Mouse (Mus musculus) CH12.LX (cell line): ENCODE measurements around the gene Zfp687. TPM values are rescaled to one million over a fixed set of nuclear protein-coding genes. Genes with fewer than 3 reads are reported as not detected.

Experiments
- DNase-seq: peaks from one replicate; pipeline ENCODE4 v3.0.0-alpha.2; 2013; ENCODE audit errors: extremely low read depth
- H3K27ac ChIP-seq: 2 replicates; pipeline ENCODE4 v1.5.1; 2012; ENCODE audit warnings: low read depth, mild to moderate bottlenecking, control low read depth, moderate library complexity; ENCODE audit not compliant: insufficient read depth
- H3K27me3 ChIP-seq: replicated peaks from 2 replicates; pipeline ENCODE3; 2012; ENCODE audit warnings: inconsistent platforms
- H3K36me3 ChIP-seq, 2 experiments: replicated peaks in 1 of 2; 2 replicates each; pipeline versions ENCODE3 to v1.6.1; 2012; ENCODE audit warnings: inconsistent platforms in 1 of 2, low read length in 1 of 2, mild to moderate bottlenecking in 1 of 2, mixed read lengths in 1 of 2, moderate library complexity in 1 of 2; ENCODE audit not compliant: control insufficient read depth in 1 of 2, insufficient read depth in 1 of 2
- H3K4me1 ChIP-seq, 2 experiments: 2 replicates each; pipeline ENCODE4 v1.6.1; 2012; ENCODE audit warnings: inconsistent platforms in 1 of 2, moderate library complexity in 1 of 2; ENCODE audit not compliant: insufficient read depth in 2 of 2, control insufficient read depth in 1 of 2
- H3K4me2 ChIP-seq: 2 replicates; pipeline ENCODE4 v1.6.1; 2012; ENCODE audit warnings: low read depth, mild to moderate bottlenecking, control low read depth; ENCODE audit not compliant: poor library complexity, insufficient read depth, severe bottlenecking
- H3K4me3 ChIP-seq, 3 experiments: fragments of 150-350 bp in 1 of 3; sonication (generic) in 1 of 3; replicated peaks in 1 of 3; 2 replicates each; pipeline versions ENCODE3 to v1.5.1; 2011 to 2012; ENCODE audit warnings: low read depth in 2 of 3, low read length in 2 of 3, mild to moderate bottlenecking in 2 of 3, moderate library complexity in 2 of 3, control low read depth in 1 of 3, improper control_type of control experiment in 1 of 3, inconsistent platforms in 1 of 3, mixed read lengths in 1 of 3; ENCODE audit not compliant: poor library complexity in 1 of 3
- H3K79me2 ChIP-seq: replicated peaks from 2 replicates; pipeline ENCODE4 v1.6.1; 2012; ENCODE audit warnings: mild to moderate bottlenecking, moderate library complexity; ENCODE audit not compliant: control insufficient read depth, poor library complexity, insufficient read depth, severe bottlenecking; ENCODE audit errors: extremely low read depth
- H3K9ac ChIP-seq: 2 replicates; pipeline ENCODE4 v1.6.1; 2012; ENCODE audit warnings: low read depth, mild to moderate bottlenecking, control low read depth, moderate library complexity; ENCODE audit not compliant: insufficient read depth
- H3K9me3 ChIP-seq: replicated peaks from 2 replicates; pipeline ENCODE3; 2012; ENCODE audit warnings: low read length, inconsistent platforms, mixed read lengths
- BHLHE40 ChIP-seq: IDR thresholded peaks from 2 replicates; pipeline ENCODE4 v1.6.1; 2011; ENCODE audit warnings: mild to moderate bottlenecking, low read depth, low read length, improper control_type of control experiment
- CHD1 ChIP-seq: IDR thresholded peaks from 2 replicates; pipeline ENCODE4 v1.6.1; 2012; ENCODE audit warnings: low read depth, low read length, improper control_type of control experiment, inconsistent platforms
- ELF1 ChIP-seq: IDR thresholded peaks from 2 replicates; pipeline ENCODE4 v1.6.1; 2014; ENCODE audit warnings: low read depth, mild to moderate bottlenecking, inconsistent platforms, low read length, improper control_type of control experiment
- EP300 ChIP-seq: IDR thresholded peaks from 2 replicates; pipeline ENCODE4 v1.6.1; 2011; ENCODE audit warnings: low read length, improper control_type of control experiment
- ETS1 ChIP-seq: conservative IDR thresholded peaks from 2 replicates; pipeline ENCODE4 v1.6.1; 2012; ENCODE audit warnings: low read depth, mild to moderate bottlenecking, inconsistent platforms, low read length, improper control_type of control experiment, moderate library complexity
- HCFC1 ChIP-seq: IDR thresholded peaks from 2 replicates; pipeline ENCODE4 v1.6.1; 2012; ENCODE audit warnings: low read depth, mild to moderate bottlenecking, inconsistent platforms, low read length, improper control_type of control experiment
- IRF4 ChIP-seq: IDR thresholded peaks from 2 replicates; pipeline ENCODE4 v1.6.1; 2014; ENCODE audit warnings: low read depth, mild to moderate bottlenecking, inconsistent platforms, low read length, improper control_type of control experiment
- MAFK ChIP-seq: IDR thresholded peaks from 2 replicates; pipeline ENCODE4 v1.6.1; 2011; ENCODE audit warnings: low read length, improper control_type of control experiment; ENCODE audit not compliant: insufficient replicate concordance
- MAX ChIP-seq: IDR thresholded peaks from 2 replicates; pipeline ENCODE4 v1.6.1; 2011; ENCODE audit warnings: low read length, improper control_type of control experiment
- MAZ ChIP-seq: IDR thresholded peaks from 2 replicates; pipeline ENCODE4 v1.6.1; 2012; ENCODE audit warnings: low read depth, mild to moderate bottlenecking, inconsistent platforms, low read length, improper control_type of control experiment, moderate library complexity
- MYC ChIP-seq: IDR thresholded peaks from 2 replicates; pipeline ENCODE4 v1.6.1; 2011; ENCODE audit warnings: low read depth, mild to moderate bottlenecking, improper control_type of control experiment, low read length
- NELFE ChIP-seq: IDR thresholded peaks from 2 replicates; pipeline ENCODE4 v1.6.1; 2011; ENCODE audit warnings: low read depth, low read length, improper control_type of control experiment
- NRF1 ChIP-seq: IDR thresholded peaks from 2 replicates; pipeline ENCODE4 v1.6.1; 2014; ENCODE audit warnings: low read depth, mild to moderate bottlenecking, inconsistent platforms, low read length, improper control_type of control experiment, moderate library complexity
- POLR2AphosphoS2 ChIP-seq: IDR thresholded peaks from 2 replicates; pipeline ENCODE4 v1.6.1; 2011; ENCODE audit warnings: low read depth, low read length, improper control_type of control experiment
- RAD21 ChIP-seq: IDR thresholded peaks from 2 replicates; pipeline ENCODE4 v1.6.1; 2011; ENCODE audit warnings: low read depth, mild to moderate bottlenecking, low read length, improper control_type of control experiment, moderate library complexity
- RCOR1 ChIP-seq: conservative IDR thresholded peaks from 2 replicates; pipeline ENCODE4 v1.6.1; 2012; ENCODE audit warnings: low read depth, mild to moderate bottlenecking, inconsistent platforms, low read length, improper control_type of control experiment
- SMC3 ChIP-seq: IDR thresholded peaks from 2 replicates; pipeline ENCODE4 v1.6.1; 2011; ENCODE audit warnings: low read depth, low read length, improper control_type of control experiment
- TBP ChIP-seq: conservative IDR thresholded peaks from 2 replicates; pipeline ENCODE4 v1.6.1; 2011; ENCODE audit warnings: low read depth, low read length, improper control_type of control experiment
- TCF12 ChIP-seq: IDR thresholded peaks from 2 replicates; pipeline ENCODE4 v1.6.1; 2014; ENCODE audit warnings: low read depth, mild to moderate bottlenecking, inconsistent platforms, low read length, improper control_type of control experiment
- UBTF ChIP-seq: IDR thresholded peaks from 2 replicates; pipeline ENCODE4 v1.6.1; 2012; ENCODE audit warnings: low read depth, mild to moderate bottlenecking, inconsistent platforms, low read length, improper control_type of control experiment, moderate library complexity
- USF1 ChIP-seq: IDR thresholded peaks from 2 replicates; pipeline ENCODE4 v1.6.1; 2014; ENCODE audit warnings: low read depth, mild to moderate bottlenecking, inconsistent platforms, low read length, improper control_type of control experiment
- USF2 ChIP-seq: conservative IDR thresholded peaks from 2 replicates; pipeline ENCODE4 v1.6.1; 2011; ENCODE audit warnings: low read depth, low read length, improper control_type of control experiment
- ZC3H11A ChIP-seq: IDR thresholded peaks from 2 replicates; pipeline ENCODE4 v1.6.1; 2012; ENCODE audit warnings: low read depth, mild to moderate bottlenecking, inconsistent platforms, low read length, improper control_type of control experiment
- ZKSCAN1 ChIP-seq: IDR thresholded peaks from 2 replicates; pipeline ENCODE4 v1.6.1; 2012; ENCODE audit warnings: low read depth, inconsistent platforms, low read length, improper control_type of control experiment, borderline replicate concordance
- ZMIZ1 ChIP-seq: IDR thresholded peaks from 2 replicates; pipeline ENCODE4 v1.6.1; 2012; ENCODE audit warnings: low read depth, mild to moderate bottlenecking, inconsistent platforms, low read length, improper control_type of control experiment
- ZNF384 ChIP-seq: IDR thresholded peaks from 2 replicates; pipeline ENCODE4 v1.6.1; 2012; ENCODE audit warnings: low read depth, low read length, improper control_type of control experiment, inconsistent platforms
- dilution Hi-C: fragments of 300-500 bp; cut with MboI; formaldehyde crosslinking; loops from 2 replicates; pipeline ENCODE4 v1.14.3; 2020; ENCODE audit warnings: low sequenced_read_pairs; ENCODE audit not compliant: extremely low pct_unique_long_range_greater_than_20kb, extremely low pct_ligation_motif_present
- in situ Hi-C: fragments of 300-500 bp; cut with MboI; formaldehyde crosslinking; loops from 3 replicates; pipeline ENCODE4 v1.14.3; 2019; ENCODE audit warnings: low sequenced_read_pairs, low pct_ligation_motif_present, low pct_unique_long_range_greater_than_20kb, mixed read lengths
- polyA plus RNA-seq: library from polyadenylated mRNA; unstranded; fragments of >175 nt; gene quantifications from 2 replicates; pipeline ENCODE4 v1.2.1, GENCODE M21; 2012; ENCODE audit warnings: low read depth; ENCODE audit not compliant: insufficient read length
- total RNA-seq, 2 experiments: library from RNA; depleted of rRNA; stranded (reverse); fragments of 300-350 nt in 1 of 2; fragments of >200 nt in 1 of 2; gene quantifications; 2 replicates each; pipeline ENCODE4 v1.2.3; 2012 to 2014

Gene Zfp687
- total and polyA plus RNA-seq, 3 experiments = 4.2 to 13.5 (median 10.8) TPM

DNA sequence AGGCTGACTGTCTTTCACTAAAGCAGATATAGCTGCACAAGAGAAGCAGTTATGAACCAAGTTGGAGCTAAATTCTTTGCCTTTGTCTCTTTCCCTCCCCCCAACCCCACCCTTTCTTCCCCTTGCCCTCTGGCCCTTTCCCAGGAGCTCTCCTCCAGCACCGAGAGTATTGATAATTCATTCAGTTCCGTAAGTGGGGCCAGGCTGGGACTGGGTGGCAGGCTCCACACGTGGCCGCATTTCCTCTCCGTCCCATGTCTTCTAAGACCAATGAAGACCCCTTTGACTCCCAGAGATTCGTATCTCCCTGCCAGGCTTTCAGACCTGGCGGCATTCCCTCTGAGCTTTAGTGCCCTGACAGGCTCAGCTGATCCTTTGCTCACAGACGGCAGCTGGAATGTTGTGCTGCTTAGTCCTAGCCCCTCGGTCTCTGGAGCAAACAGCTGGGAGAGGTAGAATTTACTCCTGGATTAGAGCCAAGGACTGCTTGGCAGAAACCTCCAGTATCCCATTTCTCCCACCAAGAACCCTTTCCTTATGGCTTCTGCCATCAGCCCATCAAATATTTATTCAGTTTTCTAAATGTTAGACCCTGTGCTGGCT is 26.0 kb downstream of the Zfp687 start:
- no peak overlapping the region for H3K9ac ChIP-seq
- H3K79me2 ChIP-seq = no peaks in the 10 kb centered on the region; the same call in 1 of the 2 replicates
- no peak overlapping the region for H3K4me3 ChIP-seq
- no peak for TF ChIP-seq UBTF
- no peak for TF ChIP-seq ZKSCAN1
- no peak for TF ChIP-seq RAD21
- TF ChIP-seq BHLHE40 = no peak
- TF ChIP-seq NRF1 = no peak
- TF ChIP-seq TBP = no peak
- TF ChIP-seq MAFK = no peak
- TF ChIP-seq ZMIZ1 = no peak
- TF ChIP-seq ETS1 = no peak
- no peak for TF ChIP-seq NELFE
- TF ChIP-seq RCOR1 = no peak
- no peak for TF ChIP-seq POLR2AphosphoS2
- TF ChIP-seq HCFC1 = no peak
- TF ChIP-seq, all 38 proteins: peak for 0
- dilution Hi-C loops = no loop called here
- H3K4me1 ChIP-seq = no peaks in the 10 kb centered on the region
- no peaks in the 10 kb centered on the region for H3K9me3 ChIP-seq
- peaks cover 37 to 95% of the 10 kb centered on the region in 2 experiments for H3K36me3 ChIP-seq
- in situ Hi-C loops = no loop called here
- no peaks in the 10 kb centered on the region for H3K27me3 ChIP-seq
- no peak for DNase-seq
- no peak overlapping the region for H3K4me2 ChIP-seq
- H3K27ac ChIP-seq = no peak overlapping the region

DNA sequence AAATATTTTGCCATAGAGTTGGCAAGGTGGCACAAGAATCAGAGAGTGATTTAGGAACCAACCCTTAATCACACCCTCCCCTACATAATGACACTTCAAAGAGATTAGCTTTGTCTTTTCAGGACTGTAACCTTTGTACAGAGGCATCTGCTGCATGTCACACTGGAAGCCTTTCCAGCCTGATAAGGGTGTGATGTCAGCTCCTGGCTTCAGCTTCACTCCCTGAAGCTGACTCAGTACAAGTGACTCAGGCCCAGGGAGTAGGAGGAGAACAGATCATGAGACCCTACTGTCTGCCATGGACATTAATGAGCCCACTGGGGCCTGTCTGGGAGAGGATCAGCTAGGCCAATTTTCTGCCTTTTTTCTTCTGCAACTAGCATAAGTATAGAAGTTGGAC is 27.7 kb downstream of the Zfp687 start:
- Histone ChIP-seq H3K9ac (no peak overlapping the region), H3K79me2 (no peaks in the 10 kb centered on the region; the same call in 1 of the 2 replicates), H3K4me2 (no peak overlapping the region), H3K9me3 (no peaks in the 10 kb centered on the region), H3K27me3 (no peaks in the 10 kb centered on the region), H3K27ac (no peak overlapping the region), H3K4me3 (no peak overlapping the region), H3K36me3 (peaks cover 34 to 94% of the 10 kb centered on the region in 2 experiments), H3K4me1 (no peaks in the 10 kb centered on the region)
- no peak for TF ChIP-seq MYC
- no peak for TF ChIP-seq EP300
- TF ChIP-seq MAZ = no peak
- TF ChIP-seq ZC3H11A = no peak
- no peak for TF ChIP-seq TCF12
- no peak for TF ChIP-seq ETS1
- TF ChIP-seq ZNF384 = no peak
- no peak for TF ChIP-seq POLR2AphosphoS2
- no peak for TF ChIP-seq USF2
- no peak for TF ChIP-seq MAX
- no peak for TF ChIP-seq ELF1
- TF ChIP-seq SMC3 = no peak
- TF ChIP-seq IRF4 = no peak
- TF ChIP-seq USF1 = no peak
- no peak for TF ChIP-seq NRF1
- TF ChIP-seq TBP = no peak
- TF ChIP-seq CHD1 = no peak
- dilution Hi-C loops = no loop called here
- DNase-seq = no peak
- in situ Hi-C loops = no loop called here
